Mouse (Mus musculus) heart, embryonic 16.5 days (tissue): ENCODE measurements around the gene Golga1. TPM values are rescaled to one million over a fixed set of nuclear protein-coding genes. Genes with fewer than 3 reads are reported as not detected.

ENCODE experiments used
- ATAC-seq: fragments of 200-750 bp; cut with Nextera tagmentation; replicated peaks from 2 replicates; pipeline ENCODE4 v1.8.0; 2017; ENCODE audit warnings: moderate number of reproducible peaks; ENCODE audit not compliant: insufficient read depth, low FRiP score; ENCODE audit errors: extremely low read depth
- H3K27ac ChIP-seq: fragments of 300-500 bp; sonication (generic); 2 replicates; pipeline ENCODE4 v1.5.1; 2014; ENCODE audit warnings: mild to moderate bottlenecking, low read length, control low read depth, moderate library complexity
- H3K27me3 ChIP-seq: fragments of 300-500 bp; sonication (generic); 2 replicates; pipeline ENCODE4 v1.6.1; 2014; ENCODE audit warnings: low read length, mixed read lengths; ENCODE audit not compliant: control insufficient read depth, insufficient read depth
- H3K36me3 ChIP-seq: fragments of 300-500 bp; sonication (generic); 2 replicates; pipeline ENCODE4 v1.6.1; 2014; ENCODE audit not compliant: control insufficient read depth, insufficient read depth
- H3K4me1 ChIP-seq: fragments of 300-500 bp; sonication (generic); 2 replicates; pipeline ENCODE4 v1.6.1; 2014; ENCODE audit warnings: low read length, mixed read lengths; ENCODE audit not compliant: control insufficient read depth, insufficient read depth
- H3K4me2 ChIP-seq: fragments of 300-500 bp; sonication (generic); 2 replicates; pipeline ENCODE4 v1.6.1; 2014; ENCODE audit warnings: low read depth, mild to moderate bottlenecking, control low read depth, low read length
- H3K4me3 ChIP-seq: fragments of 300-500 bp; sonication (generic); 2 replicates; pipeline ENCODE4 v1.5.1; 2014; ENCODE audit warnings: mild to moderate bottlenecking, control low read depth, low read length
- H3K9ac ChIP-seq: fragments of 300-500 bp; sonication (generic); 2 replicates; pipeline ENCODE4 v1.6.1; 2014; ENCODE audit warnings: low read length, control low read depth
- H3K9me3 ChIP-seq: fragments of 300-500 bp; sonication (generic); replicated peaks from 2 replicates; pipeline ENCODE4 v1.6.1; 2016; ENCODE audit warnings: low read length; ENCODE audit not compliant: control insufficient read depth
- WGBS: fragments of 180-500 bp; shearing (Covaris S2); extraction: QIAGEN DNeasy Blood & Tissue Kit; methylation state at CpG from one replicate; pipeline ENCODE4 v1.1.7; 2014; 5-methylcytosine and 5-hydroxymethylcytosine counted together
- polyA plus RNA-seq: library from polyadenylated mRNA; unstranded; fragments of >200 nt; fragmentation: Nextera tagmentation; extraction: Ambion mirVana; gene quantifications from 2 replicates; pipeline ENCODE4 v1.2.1, GENCODE M21; 2015

Gene Golga1
- polyA plus RNA-seq, 1 experiment from 2014 or later, result 19.7 TPM

- 56% methylated on average over 1 of the region's 1 CpGs for WGBS
- H3K4me1 ChIP-seq, result peaks cover 8% of the 10 kb centered on the region
- H3K36me3 ChIP-seq, result no peaks in the 10 kb centered on the region
- H3K27ac ChIP-seq, result no peak overlapping the region
- H3K9ac ChIP-seq, result no peak overlapping the region
- no peaks in the 10 kb centered on the region for H3K27me3 ChIP-seq
- H3K4me2 ChIP-seq, result no peak overlapping the region
- no peak overlapping the region for H3K4me3 ChIP-seq
- no peak for ATAC-seq
- no peaks in the 10 kb centered on the region for H3K9me3 ChIP-seq
Observed at GRCm38 (mm10) chr2:39069096-39069495, 3.8 kb upstream of the Golga1 start.

GRCm38 (mm10) chr2:39064687-39065399, 498 bp downstream of the Golga1 start:
- peak overlapping the region; percentile 92 for H3K4me2 ChIP-seq
- ATAC-seq, result peak; percentile 79
- H3K27ac ChIP-seq, result peak overlapping the region; percentile 93
- H3K4me1 ChIP-seq, result peaks cover 7% of the 10 kb centered on the region
- peak overlapping the region; percentile 99 for H3K9ac ChIP-seq
- peak overlapping the region; percentile 96 for H3K4me3 ChIP-seq
- H3K36me3 ChIP-seq, result peaks cover 8% of the 10 kb centered on the region
- no peaks in the 10 kb centered on the region for H3K9me3 ChIP-seq
- 2% methylated on average over 25 of the region's 25 CpGs for WGBS
- no peaks in the 10 kb centered on the region for H3K27me3 ChIP-seq

DNA sequence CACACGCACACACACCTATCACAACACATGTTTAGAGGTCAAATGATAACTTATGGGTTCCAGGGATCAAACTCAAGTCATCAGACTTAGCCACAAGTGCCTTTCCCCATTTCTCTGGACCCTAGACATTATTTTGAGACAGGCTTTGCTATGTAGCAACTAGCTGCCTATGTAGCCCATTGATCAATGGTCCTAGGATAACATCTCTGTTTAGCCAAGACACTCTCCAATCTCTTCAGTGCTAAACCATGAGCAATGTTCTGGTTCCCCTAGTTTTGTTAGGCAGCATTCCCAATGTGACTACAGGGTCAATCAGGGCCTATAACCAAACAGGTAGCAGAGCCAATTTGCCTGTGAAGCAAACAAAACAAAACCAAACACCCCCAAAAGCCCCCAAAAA, 16.8 kb downstream of the Golga1 start:
- Histone ChIP-seq H3K4me3 (no peak overlapping the region), H3K9ac (no peak overlapping the region), H3K27me3 (no peaks in the 10 kb centered on the region), H3K9me3 (no peaks in the 10 kb centered on the region), H3K4me2 (no peak overlapping the region), H3K4me1 (no peaks in the 10 kb centered on the region), H3K36me3 (peaks cover 39% of the 10 kb centered on the region), H3K27ac (no peak overlapping the region)
- 93% methylated on average over 1 of the region's 1 CpGs for WGBS
- no peak for ATAC-seq

DNA sequence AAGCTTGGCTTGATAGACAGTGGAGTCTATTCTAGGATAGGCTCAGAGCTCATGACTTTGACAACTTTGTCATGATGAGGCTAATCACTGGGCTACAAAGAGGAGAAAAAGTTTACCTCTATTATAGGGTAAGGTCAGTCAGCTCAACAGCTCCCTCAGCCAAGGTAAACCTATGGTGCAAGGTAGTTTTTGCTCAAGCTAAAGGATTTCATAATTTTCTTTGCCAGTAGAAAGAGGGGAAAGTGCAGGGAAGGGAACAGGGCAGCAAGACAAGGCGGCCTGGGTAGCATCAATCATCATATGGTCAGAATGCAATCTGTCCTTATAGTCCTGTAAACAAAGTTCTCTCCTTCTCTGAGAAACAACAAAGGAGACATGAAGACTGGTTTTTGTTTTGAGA, 25.1 kb downstream of the Golga1 start:
- no peaks in the 10 kb centered on the region for H3K9me3 ChIP-seq
- no peak for ATAC-seq
- no peak overlapping the region for H3K4me3 ChIP-seq
- H3K27ac ChIP-seq, result no peak overlapping the region
- 94% methylated on average over 1 of the region's 1 CpGs for WGBS
- no peaks in the 10 kb centered on the region for H3K27me3 ChIP-seq
- H3K4me1 ChIP-seq, result no peaks in the 10 kb centered on the region
- H3K36me3 ChIP-seq, result peaks cover 46% of the 10 kb centered on the region
- H3K4me2 ChIP-seq, result no peak overlapping the region
- no peak overlapping the region for H3K9ac ChIP-seq

GRCm38 (mm10) chr2:39031611-39032010, 33.7 kb downstream of the Golga1 start:
- H3K27ac ChIP-seq, result no peak overlapping the region
- H3K9me3 ChIP-seq, result no peaks in the 10 kb centered on the region
- no peaks in the 10 kb centered on the region for H3K4me1 ChIP-seq
- ATAC-seq, result no peak
- no peak overlapping the region for H3K4me3 ChIP-seq
- no peak overlapping the region for H3K9ac ChIP-seq
- H3K36me3 ChIP-seq, result peaks cover 54% of the 10 kb centered on the region
- no peaks in the 10 kb centered on the region for H3K27me3 ChIP-seq
- H3K4me2 ChIP-seq, result no peak overlapping the region
- 84% methylated on average over 1 of the region's 1 CpGs for WGBS

GRCm38 (mm10) chr2:39020004-39020403, 45.3 kb downstream of the Golga1 start:
- no peak overlapping the region for H3K27ac ChIP-seq
- H3K9ac ChIP-seq, result no peak overlapping the region
- no peaks in the 10 kb centered on the region for H3K27me3 ChIP-seq
- H3K9me3 ChIP-seq, result no peaks in the 10 kb centered on the region
- no peak for ATAC-seq
- peaks cover 72% of the 10 kb centered on the region for H3K36me3 ChIP-seq
- no peak overlapping the region for H3K4me2 ChIP-seq
- 71% methylated on average over 1 of the region's 1 CpGs for WGBS
- H3K4me3 ChIP-seq, result no peak overlapping the region
- H3K4me1 ChIP-seq, result no peaks in the 10 kb centered on the region

GRCm38 (mm10) chr2:39016581-39016980, 48.8 kb downstream of the Golga1 start:
- no peak for ATAC-seq
- H3K9me3 ChIP-seq, result no peaks in the 10 kb centered on the region
- H3K9ac ChIP-seq, result no peak overlapping the region
- no peak overlapping the region for H3K4me2 ChIP-seq
- no peak overlapping the region for H3K4me3 ChIP-seq
- H3K27ac ChIP-seq, result no peak overlapping the region
- H3K4me1 ChIP-seq, result peaks cover 3% of the 10 kb centered on the region
- WGBS, result 82% methylated on average over 3 of the region's 3 CpGs
- no peaks in the 10 kb centered on the region for H3K27me3 ChIP-seq
- H3K36me3 ChIP-seq, result peaks cover 63% of the 10 kb centered on the region

- Histone ChIP-seq H3K4me3 (no peak overlapping the region), H3K4me2 (no peak overlapping the region), H3K4me1 (peaks cover 21% of the 10 kb centered on the region), H3K36me3 (peaks cover 35% of the 10 kb centered on the region), H3K9me3 (no peaks in the 10 kb centered on the region), H3K27me3 (no peaks in the 10 kb centered on the region), H3K9ac (no peak overlapping the region), H3K27ac (no peak overlapping the region)
- 82% methylated on average over 7 of the region's 7 CpGs for WGBS
- ATAC-seq, result no peak
Observed at GRCm38 (mm10) chr2:39012768-39013279, 52.5 kb downstream of the Golga1 start.

GRCm38 (mm10) chr2:39011971-39012370, 53.4 kb downstream of the Golga1 start:
- Histone ChIP-seq H3K27me3 (no peaks in the 10 kb centered on the region), H3K36me3 (peaks cover 32% of the 10 kb centered on the region), H3K27ac (no peak overlapping the region), H3K4me3 (no peak overlapping the region), H3K9me3 (no peaks in the 10 kb centered on the region), H3K4me1 (peaks cover 24% of the 10 kb centered on the region), H3K4me2 (no peak overlapping the region), H3K9ac (no peak overlapping the region)
- 78% methylated on average over 3 of the region's 3 CpGs for WGBS
- ATAC-seq, result no peak
